Mouse (Mus musculus): ENCODE data around the gene Ftl1.

Gene Ftl1

DNA sequence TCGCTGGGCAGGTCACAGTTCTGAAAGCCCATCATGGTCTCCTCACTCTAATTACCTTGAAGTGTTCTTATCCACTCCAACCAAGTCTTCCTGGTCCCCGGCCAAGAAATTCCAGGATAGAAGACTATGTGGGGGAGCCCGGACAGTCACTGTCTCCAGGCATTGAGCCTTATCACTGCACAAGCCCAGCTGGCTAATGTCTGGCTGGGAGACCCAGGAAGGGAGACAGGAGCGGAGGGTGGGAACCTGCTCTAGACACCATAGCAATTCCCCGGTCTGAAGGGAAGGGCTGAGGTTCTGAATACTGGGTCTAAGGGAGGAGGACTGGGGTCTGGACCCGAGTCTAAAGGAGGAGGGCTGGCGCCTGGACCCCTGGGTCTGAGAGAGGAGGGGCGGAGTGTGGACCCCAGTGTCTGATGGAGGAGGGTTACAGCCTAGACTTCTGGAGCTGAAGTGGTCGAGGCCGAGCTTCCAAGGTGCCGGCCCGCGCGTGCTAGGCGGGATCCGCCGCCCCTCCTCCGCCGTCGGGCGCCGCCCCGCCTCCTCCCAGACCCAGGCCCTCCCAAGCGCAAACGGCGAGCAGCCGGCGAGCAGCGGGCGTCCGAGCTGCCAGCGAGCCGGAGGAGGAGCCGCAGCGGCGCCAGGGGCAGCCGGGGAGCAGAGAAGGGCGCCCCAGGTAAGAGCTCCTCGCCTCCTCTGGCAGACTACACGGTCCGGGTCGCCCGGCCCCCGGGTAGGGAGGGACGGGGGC is 46.4 kb downstream of the Ftl1 start, which contains the start of gene Ntf5:
Gene Ntf5, plus strand, starts transcription at position 583 of the 751 bp plus-strand sequence.
- peak; percentile 46 for DNase-seq (ENCODE audit: low spot score)

DNA sequence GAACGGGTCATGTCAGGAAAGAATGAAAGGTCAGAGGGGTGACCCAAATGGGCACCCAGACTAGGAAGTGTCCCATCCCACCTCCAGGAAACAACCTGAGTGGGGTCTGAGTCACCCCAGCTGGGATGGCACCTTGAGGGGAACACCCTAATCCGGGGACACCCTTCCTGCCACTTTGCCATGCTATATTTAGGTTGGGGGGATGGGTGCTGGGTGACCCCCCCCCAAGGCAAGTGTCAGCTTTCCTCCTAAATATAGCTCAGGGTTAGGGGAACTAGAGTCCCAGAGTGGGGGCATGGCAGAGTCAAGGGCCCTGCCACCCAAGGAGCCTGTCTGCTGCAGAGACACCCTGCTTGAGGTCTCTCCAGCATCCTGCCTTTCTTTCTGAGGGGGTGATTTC is 47.3 kb downstream of the Ftl1 start:
- DNase-seq (ENCODE audit: low spot score), result no peak

DNA sequence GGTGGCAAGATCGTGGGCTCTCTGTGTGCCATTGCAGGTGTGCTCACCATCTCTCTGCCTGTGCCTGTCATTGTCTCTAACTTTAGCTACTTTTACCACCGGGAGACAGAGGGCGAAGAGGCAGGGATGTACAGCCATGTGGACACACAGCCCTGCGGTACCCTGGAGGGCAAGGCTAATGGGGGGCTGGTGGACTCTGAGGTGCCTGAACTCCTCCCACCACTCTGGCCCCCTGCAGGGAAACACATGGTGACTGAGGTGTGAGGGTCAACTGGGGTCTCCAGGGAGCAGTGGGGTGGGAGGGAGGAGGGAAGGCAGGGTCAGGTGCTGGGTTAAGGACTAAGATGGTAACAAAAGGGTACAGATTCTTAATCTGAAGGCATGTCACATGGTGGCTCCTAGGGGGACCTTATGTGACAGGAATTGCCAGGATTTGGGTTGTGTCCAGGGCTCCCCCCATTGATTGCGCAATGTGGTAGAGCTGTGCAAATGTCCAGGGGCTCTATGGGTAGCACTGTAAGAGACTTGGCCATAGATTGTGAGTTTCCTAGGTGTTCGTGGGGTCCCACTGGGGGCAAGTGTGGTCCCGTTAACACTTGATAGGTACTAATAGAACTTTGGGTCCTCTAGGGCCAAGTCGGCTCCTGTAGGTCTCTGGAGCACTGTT is 50.1 kb downstream of the Ftl1 start:
- DNase-seq (ENCODE audit: low spot score), result no peak

DNA sequence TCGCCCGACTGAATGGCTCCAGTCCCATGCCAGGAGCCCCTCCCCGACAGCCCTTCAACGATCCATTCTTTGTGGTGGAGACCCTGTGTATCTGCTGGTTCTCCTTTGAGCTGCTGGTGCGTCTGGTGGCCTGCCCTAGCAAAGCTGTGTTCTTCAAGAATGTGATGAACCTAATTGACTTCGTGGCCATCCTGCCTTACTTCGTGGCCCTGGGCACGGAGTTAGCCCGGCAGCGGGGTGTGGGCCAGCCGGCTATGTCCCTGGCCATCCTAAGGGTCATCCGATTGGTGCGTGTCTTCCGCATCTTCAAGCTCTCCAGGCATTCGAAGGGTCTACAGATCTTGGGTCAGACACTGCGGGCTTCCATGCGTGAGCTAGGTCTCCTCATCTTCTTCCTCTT is 50.7 kb downstream of the Ftl1 start:
- DNase-seq (ENCODE audit: low spot score), result no peak

DNA sequence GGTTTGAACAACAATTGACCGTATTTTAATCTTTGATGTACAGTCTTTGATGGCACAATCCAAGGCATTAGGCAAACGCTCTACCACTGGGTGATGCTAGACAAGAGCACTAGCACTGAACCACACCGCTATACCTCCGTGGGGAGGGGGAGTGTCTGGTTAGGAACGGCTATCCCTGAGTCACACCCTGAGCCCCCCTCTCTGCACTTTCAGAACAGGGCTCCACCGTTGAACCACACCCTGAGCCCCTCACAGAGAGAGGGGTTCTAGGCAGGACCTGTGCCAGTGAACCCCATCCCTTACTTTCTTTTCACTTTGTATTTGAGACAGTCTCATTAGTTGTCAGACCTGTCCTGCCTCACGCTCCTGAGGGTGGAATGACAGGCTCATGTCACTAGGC is 51.3 kb downstream of the Ftl1 start:
- DNase-seq (ENCODE audit: low spot score), result no peak

All from urinary bladder, postnatal 25 days (tissue).